Mouse (Mus musculus): ENCODE measurements at regions not wholly inside any gene's neighbourhood (a gene's known extent, or its start where the extent isn't known, plus 50 kb on each side); places are given as distances from the start of the nearest gene placed in this dataset.

- Histone ChIP-seq H3K4me3 (ENCODE audit: insufficient read depth, low read length) (no peak overlapping the region), H3K4me1 (ENCODE audit: control insufficient read depth, insufficient read depth, low read length) (no peaks in the 10 kb centered on the region), H3K27ac (ENCODE audit: insufficient read depth, low read length) (no peak overlapping the region)
- no peak for TF ChIP-seq CTCF (IDR thresholded peaks at IDR 0.05; ENCODE audit: borderline replicate concordance, insufficient read depth, low read length)
- no peak for TF ChIP-seq POLR2A (IDR thresholded peaks at IDR 0.05; ENCODE audit: low read depth, low read length)
Observed at GRCm38 (mm10) chr8:128043392-128043791, 315.0 kb upstream of the Nrp1 start.

DNA sequence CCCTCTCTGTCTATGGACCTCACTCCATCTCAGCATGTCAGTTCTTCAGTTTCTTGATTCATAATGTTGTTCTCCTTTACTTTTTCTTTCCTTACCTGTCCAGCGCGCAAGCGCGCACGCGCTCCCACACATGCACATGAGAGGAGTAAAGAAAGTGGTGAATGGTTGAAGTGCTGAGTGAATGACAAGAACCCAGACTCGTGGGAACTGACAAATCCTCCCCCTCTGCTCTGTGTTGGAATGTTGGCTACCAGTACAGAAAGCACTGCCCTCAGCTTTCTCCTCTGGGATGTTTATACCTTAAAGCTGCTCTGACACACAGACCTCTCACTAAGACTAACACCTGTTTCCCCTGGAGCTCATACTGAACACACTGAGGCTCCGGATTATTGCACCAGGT lies 302.2 kb upstream of the Nrp1 start:
- TF ChIP-seq CTCF (IDR thresholded peaks at IDR 0.05; ENCODE audit: borderline replicate concordance, insufficient read depth, low read length) (no peak), POLR2A (IDR thresholded peaks at IDR 0.05; ENCODE audit: low read depth, low read length) (no peak)
- H3K4me1 ChIP-seq (ENCODE audit: control insufficient read depth, insufficient read depth, low read length), result peaks cover 3% of the 10 kb centered on the region; the same call in 1 of the 2 replicates
- no peak overlapping the region for H3K27ac ChIP-seq (ENCODE audit: insufficient read depth, low read length)
- no peak overlapping the region for H3K4me3 ChIP-seq (ENCODE audit: insufficient read depth, low read length)

DNA sequence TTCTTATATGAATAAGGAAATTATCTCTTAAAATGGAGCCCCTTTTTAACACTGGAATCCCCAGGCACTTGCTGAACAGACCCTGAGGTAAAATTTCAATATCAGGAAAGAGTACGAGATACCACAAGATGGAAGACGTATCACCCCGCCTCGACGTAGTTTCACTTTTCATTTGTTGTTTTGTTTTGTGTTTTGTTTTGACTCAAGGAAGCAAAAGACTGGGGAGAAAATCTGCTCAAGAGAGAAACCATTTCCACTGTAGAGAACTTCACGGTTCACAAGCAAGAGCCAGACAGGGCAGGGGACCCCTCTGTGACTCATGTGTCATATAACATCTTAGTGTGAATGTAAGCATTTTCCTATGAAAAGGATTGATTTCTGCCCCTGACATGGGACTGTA lies 300.6 kb upstream of the Nrp1 start:
- no peak overlapping the region for H3K27ac ChIP-seq (ENCODE audit: insufficient read depth, low read length)
- H3K4me1 ChIP-seq (ENCODE audit: control insufficient read depth, insufficient read depth, low read length), result peaks cover 3% of the 10 kb centered on the region; the same call in 1 of the 2 replicates
- TF ChIP-seq POLR2A (IDR thresholded peaks at IDR 0.05; ENCODE audit: low read depth, low read length), result no peak
- no peak for TF ChIP-seq CTCF (IDR thresholded peaks at IDR 0.05; ENCODE audit: borderline replicate concordance, insufficient read depth, low read length)
- H3K4me3 ChIP-seq (ENCODE audit: insufficient read depth, low read length), result no peak overlapping the region

DNA sequence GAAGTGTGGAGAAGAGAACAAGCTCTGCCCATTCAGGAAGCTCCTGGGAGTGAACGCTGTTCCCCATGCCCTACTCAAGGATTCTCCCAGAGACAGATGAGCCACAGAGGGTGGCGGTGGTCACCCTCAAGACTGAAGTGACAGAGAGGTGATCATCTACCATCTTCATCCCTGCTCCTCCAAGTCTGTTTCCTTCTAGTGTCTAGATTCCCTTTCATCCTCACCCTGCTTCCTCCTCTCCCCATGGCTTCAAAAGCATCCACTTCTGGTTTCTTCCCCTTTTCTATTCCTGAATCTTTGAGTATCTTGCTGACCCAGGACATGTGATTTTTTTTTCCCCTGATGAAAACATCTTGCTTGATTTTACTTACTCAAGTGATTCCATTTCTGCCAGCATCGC lies 298.6 kb upstream of the Nrp1 start:
- Histone ChIP-seq H3K27ac (ENCODE audit: insufficient read depth, low read length) (no peak overlapping the region), H3K4me3 (ENCODE audit: insufficient read depth, low read length) (no peak overlapping the region), H3K4me1 (ENCODE audit: control insufficient read depth, insufficient read depth, low read length) (peaks cover 3% of the 10 kb centered on the region; the same call in 1 of the 2 replicates)
- no peak for TF ChIP-seq POLR2A (IDR thresholded peaks at IDR 0.05; ENCODE audit: low read depth, low read length)
- TF ChIP-seq CTCF (IDR thresholded peaks at IDR 0.05; ENCODE audit: borderline replicate concordance, insufficient read depth, low read length), result no peak

DNA sequence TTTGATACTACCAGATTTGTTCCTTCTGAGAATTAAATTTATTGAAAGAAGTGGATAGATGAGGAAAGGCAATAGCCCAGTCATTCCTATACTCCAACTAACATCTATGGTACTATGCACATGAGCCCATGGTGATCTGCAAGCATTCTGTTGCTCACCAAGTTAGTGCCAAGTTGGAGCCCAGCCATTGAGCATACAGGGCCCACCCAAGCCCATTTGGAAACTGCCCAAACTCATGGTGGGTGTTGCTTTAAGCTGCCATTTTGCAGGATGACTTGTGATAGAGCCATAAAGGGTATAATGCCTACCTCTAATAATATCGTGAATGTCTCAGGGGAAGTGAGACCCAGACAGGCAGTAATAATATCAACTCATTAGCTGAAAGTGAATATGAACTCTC lies 294.2 kb upstream of the Nrp1 start:
- no peak overlapping the region for H3K27ac ChIP-seq (ENCODE audit: insufficient read depth, low read length)
- no peak for TF ChIP-seq POLR2A (IDR thresholded peaks at IDR 0.05; ENCODE audit: low read depth, low read length)
- TF ChIP-seq CTCF (IDR thresholded peaks at IDR 0.05; ENCODE audit: borderline replicate concordance, insufficient read depth, low read length), result no peak
- peaks cover under 1% of the 10 kb centered on the region; the same call in 1 of the 2 replicates for H3K4me1 ChIP-seq (ENCODE audit: control insufficient read depth, insufficient read depth, low read length)
- H3K4me3 ChIP-seq (ENCODE audit: insufficient read depth, low read length), result no peak overlapping the region

DNA sequence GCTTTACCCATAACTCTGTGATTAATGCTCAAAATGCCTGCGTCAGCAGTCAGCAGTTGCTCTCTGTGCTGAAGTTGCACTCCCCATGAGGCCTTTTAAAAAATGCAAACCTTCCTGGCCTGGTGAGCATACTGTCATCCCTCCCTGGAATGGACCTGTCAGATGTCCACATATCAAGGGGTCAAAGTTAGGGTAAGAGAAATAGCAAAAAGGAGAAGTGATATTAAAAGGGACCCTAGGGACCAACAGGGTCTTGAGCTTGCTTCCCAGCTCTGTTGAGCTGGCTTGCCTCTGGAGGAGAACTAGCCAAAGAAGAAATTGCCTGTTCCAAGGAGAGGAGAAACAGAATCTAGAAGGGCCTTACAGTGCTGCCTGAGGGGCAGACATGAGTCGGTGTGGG lies 293.3 kb upstream of the Nrp1 start:
- Histone ChIP-seq H3K4me1 (ENCODE audit: control insufficient read depth, insufficient read depth, low read length) (peaks cover 3% of the 10 kb centered on the region; the same call in 1 of the 2 replicates), H3K27ac (ENCODE audit: insufficient read depth, low read length) (no peak overlapping the region), H3K4me3 (ENCODE audit: insufficient read depth, low read length) (no peak overlapping the region)
- TF ChIP-seq CTCF (IDR thresholded peaks at IDR 0.05; ENCODE audit: borderline replicate concordance, insufficient read depth, low read length) (no peak), POLR2A (IDR thresholded peaks at IDR 0.05; ENCODE audit: low read depth, low read length) (no peak)

DNA sequence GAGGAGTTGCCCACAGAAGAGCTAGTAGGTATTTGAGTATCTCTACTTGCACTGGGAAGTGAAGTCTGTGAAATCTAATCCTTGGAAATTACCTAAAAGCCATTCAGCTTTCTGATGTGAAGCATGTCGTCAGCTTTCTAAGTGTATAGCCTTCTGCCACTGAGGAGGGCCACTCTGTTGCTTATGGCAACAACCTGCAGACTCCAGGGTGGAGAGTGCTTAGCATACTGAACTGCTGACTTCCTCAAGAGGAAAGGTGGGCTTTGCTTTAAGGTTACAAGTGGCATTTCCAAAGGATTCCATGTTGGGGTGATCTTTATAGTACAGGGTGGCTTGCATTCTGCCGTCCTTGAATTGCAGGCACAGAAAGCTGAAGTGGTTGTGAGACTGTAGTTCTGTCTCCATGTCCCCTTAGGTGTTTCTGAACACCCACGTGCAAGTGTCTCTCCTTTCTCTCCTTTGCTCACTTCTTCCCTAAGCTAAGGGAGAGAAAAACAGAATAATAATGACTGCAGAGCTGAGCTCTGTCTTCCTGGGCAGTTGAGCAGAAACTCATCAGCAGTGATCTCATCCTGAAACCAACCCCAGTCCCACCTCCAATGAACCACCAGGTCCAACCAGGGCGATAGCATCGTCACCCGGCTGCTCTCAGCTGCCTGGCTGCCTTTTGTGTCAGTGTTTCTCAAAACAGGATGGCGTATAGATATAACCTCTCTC lies 292.3 kb upstream of the Nrp1 start:
- Histone ChIP-seq H3K27ac (ENCODE audit: insufficient read depth, low read length) (no peak overlapping the region), H3K4me3 (ENCODE audit: insufficient read depth, low read length) (no peak overlapping the region), H3K4me1 (ENCODE audit: control insufficient read depth, insufficient read depth, low read length) (peaks cover 4% of the 10 kb centered on the region; the same call in 1 of the 2 replicates)
- TF ChIP-seq POLR2A (IDR thresholded peaks at IDR 0.05; ENCODE audit: low read depth, low read length) (no peak), CTCF (IDR thresholded peaks at IDR 0.05; ENCODE audit: borderline replicate concordance, insufficient read depth, low read length) (no peak)

- no peak overlapping the region for H3K4me3 ChIP-seq (ENCODE audit: insufficient read depth, low read length)
- peak overlapping the region; percentile 20; the same call in 1 of the 2 replicates for H3K27ac ChIP-seq (ENCODE audit: insufficient read depth, low read length)
- peaks cover 4% of the 10 kb centered on the region; the same call in 1 of the 2 replicates for H3K4me1 ChIP-seq (ENCODE audit: control insufficient read depth, insufficient read depth, low read length)
- TF ChIP-seq POLR2A (IDR thresholded peaks at IDR 0.05; ENCODE audit: low read depth, low read length), result no peak
- no peak for TF ChIP-seq CTCF (IDR thresholded peaks at IDR 0.05; ENCODE audit: borderline replicate concordance, insufficient read depth, low read length)
Observed at GRCm38 (mm10) chr8:128069749-128070148, 288.7 kb upstream of the Nrp1 start.

DNA sequence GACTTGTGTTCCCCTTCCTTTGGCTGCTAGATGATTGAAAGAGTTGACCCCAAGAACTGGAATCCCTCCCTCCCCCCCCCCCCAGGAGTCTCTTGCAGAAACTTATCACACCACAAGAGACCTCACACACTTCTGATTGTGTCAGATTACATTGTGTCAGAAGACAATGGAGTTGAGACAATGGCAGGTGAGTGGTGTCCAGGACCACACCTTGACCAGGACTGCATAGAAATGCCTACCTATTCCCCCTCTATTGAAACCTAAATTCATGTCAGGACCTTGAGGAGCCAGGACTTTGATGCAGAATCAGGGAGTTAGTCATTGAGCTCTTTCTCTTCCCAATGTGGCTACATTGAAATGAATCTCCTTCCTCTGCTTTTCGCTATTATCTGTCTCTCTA lies 282.8 kb upstream of the Nrp1 start:
- H3K27ac ChIP-seq (ENCODE audit: insufficient read depth, low read length), result no peak overlapping the region

GRCm38 (mm10) chr8:128076226-128076625 lies 282.2 kb upstream of the Nrp1 start:
- no peak overlapping the region for H3K27ac ChIP-seq (ENCODE audit: insufficient read depth, low read length)
- H3K4me3 ChIP-seq (ENCODE audit: insufficient read depth, low read length), result no peak overlapping the region
- no peaks in the 10 kb centered on the region for H3K4me1 ChIP-seq (ENCODE audit: control insufficient read depth, insufficient read depth, low read length)
- no peak for TF ChIP-seq CTCF (IDR thresholded peaks at IDR 0.05; ENCODE audit: borderline replicate concordance, insufficient read depth, low read length)
- no peak for TF ChIP-seq POLR2A (IDR thresholded peaks at IDR 0.05; ENCODE audit: low read depth, low read length)

More for the DNA sequence above, 282.8 kb upstream of the Nrp1 start:
- no peak for TF ChIP-seq CTCF (IDR thresholded peaks at IDR 0.05; ENCODE audit: borderline replicate concordance, insufficient read depth, low read length)
- no peak for TF ChIP-seq POLR2A (IDR thresholded peaks at IDR 0.05; ENCODE audit: low read depth, low read length)
- Histone ChIP-seq H3K4me1 (ENCODE audit: control insufficient read depth, insufficient read depth, low read length) (no peaks in the 10 kb centered on the region), H3K4me3 (ENCODE audit: insufficient read depth, low read length) (no peak overlapping the region)
